Mouse (Mus musculus) lung, adult 2 months (tissue): ENCODE measurements around the gene 4930519G04Rik.

ENCODE experiments used
- CTCF ChIP-seq: fragments of 200-500 bp; IDR thresholded peaks from 2 replicates; pipeline ENCODE4 v1.5.1; 2011; ENCODE audit warnings: mild to moderate bottlenecking, low read length, control low read depth; ENCODE audit not compliant: insufficient read depth
- POLR2A ChIP-seq: fragments of 200-500 bp; IDR thresholded peaks from 2 replicates; pipeline ENCODE4 v1.6.1; 2011; ENCODE audit warnings: low read depth, mild to moderate bottlenecking, control low read depth, low read length, borderline replicate concordance; ENCODE audit errors: extremely low read depth

DNA sequence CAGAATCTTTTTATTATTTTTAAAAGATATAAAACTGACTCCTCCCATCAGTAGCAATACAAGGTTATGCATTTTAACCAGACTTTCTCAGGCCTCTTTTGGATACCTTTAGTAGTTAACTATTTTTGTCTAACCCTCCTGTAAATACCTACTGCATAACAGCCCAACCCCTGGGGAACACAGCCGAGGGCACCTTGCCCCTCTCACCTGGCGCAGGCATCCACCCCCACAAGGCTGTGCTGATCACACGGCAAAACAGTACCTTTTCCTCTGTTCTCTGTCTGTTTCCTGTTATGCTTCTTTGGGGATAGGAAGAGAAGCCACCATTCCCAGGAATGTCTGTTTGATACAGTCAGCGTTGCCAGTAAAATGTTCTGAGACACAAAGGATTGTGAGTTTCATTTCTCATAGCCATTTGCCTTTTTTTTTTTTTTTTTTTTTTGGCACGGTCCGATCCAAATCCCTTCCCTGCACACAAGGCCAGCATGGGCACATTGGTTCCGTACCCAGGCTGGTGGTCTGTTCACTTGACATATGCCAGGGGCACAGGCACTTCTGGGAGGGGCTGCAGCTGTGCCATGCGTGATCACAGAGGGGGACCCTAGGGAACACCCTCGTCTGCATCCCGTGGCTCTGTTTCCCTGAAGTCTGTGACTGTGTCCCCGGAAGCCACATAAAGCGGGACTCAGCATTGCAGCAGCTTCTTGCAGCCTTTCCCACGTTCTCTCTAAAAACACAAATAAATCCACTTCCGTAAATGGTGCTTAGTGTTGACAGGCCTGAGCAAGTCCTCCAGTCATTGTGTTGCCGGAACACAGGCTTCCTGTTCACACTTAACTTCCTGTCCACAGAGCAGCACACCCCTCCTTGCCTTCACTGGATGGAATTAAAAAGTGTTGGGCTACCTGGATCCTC lies 47.8 kb upstream of the 4930519G04Rik start:
- TF ChIP-seq POLR2A (no peak), CTCF (no peak)
